Mouse (Mus musculus) midbrain, embryonic 16.5 days (tissue): ENCODE measurements around the gene Fcer1a. TPM values are rescaled to one million over a fixed set of nuclear protein-coding genes. Genes with fewer than 3 reads are reported as not detected.

Source experiments
- ATAC-seq: fragments of 200-750 bp; cut with Nextera tagmentation; 2 replicates; pipeline ENCODE4 v1.8.0; 2017; ENCODE audit warnings: moderate TSS enrichment
- H3K27ac ChIP-seq: fragments of 300-500 bp; sonication (generic); 2 replicates; pipeline ENCODE4 v1.5.1; 2014; ENCODE audit warnings: mild to moderate bottlenecking, low read length, mixed read lengths
- H3K27me3 ChIP-seq: fragments of 300-500 bp; sonication (generic); 2 replicates; pipeline ENCODE4 v1.6.1; 2014; ENCODE audit warnings: low read depth, low read length, mixed read lengths; ENCODE audit not compliant: control insufficient read depth, insufficient read depth
- H3K36me3 ChIP-seq: fragments of 300-500 bp; sonication (generic); 2 replicates; pipeline ENCODE4 v1.6.1; 2014; ENCODE audit warnings: mild to moderate bottlenecking, low read length, moderate library complexity, mixed read lengths; ENCODE audit not compliant: control insufficient read depth, insufficient read depth
- H3K4me1 ChIP-seq: fragments of 300-500 bp; sonication (generic); 2 replicates; pipeline ENCODE4 v1.6.1; 2014; ENCODE audit warnings: mild to moderate bottlenecking, low read length, mixed read lengths; ENCODE audit not compliant: control insufficient read depth, insufficient read depth
- H3K4me2 ChIP-seq: fragments of 300-500 bp; sonication (generic); 2 replicates; pipeline ENCODE4 v1.6.1; 2014; ENCODE audit warnings: mild to moderate bottlenecking, low read length, mixed read lengths
- H3K4me3 ChIP-seq: fragments of 300-500 bp; sonication (generic); 2 replicates; pipeline ENCODE4 v1.5.1; 2014; ENCODE audit warnings: low read depth, mild to moderate bottlenecking, low read length, moderate library complexity, mixed read lengths
- H3K9ac ChIP-seq: fragments of 300-500 bp; sonication (generic); 2 replicates; pipeline ENCODE4 v1.6.1; 2014; ENCODE audit warnings: low read depth, low read length, mixed read lengths
- H3K9me3 ChIP-seq: fragments of 300-500 bp; sonication (generic); replicated peaks from 2 replicates; pipeline ENCODE4 v1.6.1; 2014; ENCODE audit warnings: mild to moderate bottlenecking, low read length, mixed read lengths; ENCODE audit not compliant: control insufficient read depth, poor library complexity, severe bottlenecking
- WGBS: fragments of 180-500 bp; shearing (Covaris S2); extraction: QIAGEN DNeasy Blood & Tissue Kit; methylation state at CpG from one replicate; pipeline ENCODE4 v1.1.7; 2014; 5-methylcytosine and 5-hydroxymethylcytosine counted together
- polyA plus RNA-seq: library from polyadenylated mRNA; unstranded; fragments of >200 nt; fragmentation: Nextera tagmentation; extraction: Ambion mirVana; gene quantifications from 2 replicates; pipeline ENCODE4 v1.2.1, GENCODE M21; 2015

Fcer1a gene
- polyA plus RNA-seq, 1 experiment from 2014 or later: not detected

- 74% methylated on average over 3 of the region's 3 CpGs for WGBS
- no peak for ATAC-seq
These were observed 36.5 kb downstream of the Fcer1a start, which contains the start of gene Olfr1406 for GRCm38 (mm10) chr1:173190540-173190939. Gene Olfr1406 (minus strand): TSS chr1:173190640.

GRCm38 (mm10) chr1:173174154-173174842 lies 52.7 kb downstream of the Fcer1a start:
- no peak overlapping the region for H3K9ac ChIP-seq
- H3K9me3 ChIP-seq: no peaks in the 10 kb centered on the region
- H3K4me1 ChIP-seq: no peaks in the 10 kb centered on the region
- no peaks in the 10 kb centered on the region for H3K36me3 ChIP-seq
- ATAC-seq: no peak
- H3K27me3 ChIP-seq: no peaks in the 10 kb centered on the region
- no peak overlapping the region for H3K4me3 ChIP-seq
- no peak overlapping the region for H3K27ac ChIP-seq
- H3K4me2 ChIP-seq: no peak overlapping the region

More at GRCm38 (mm10) chr1:173190540-173190939, 36.5 kb downstream of the Fcer1a start, which contains the start of gene Olfr1406:
- Histone ChIP-seq H3K4me1 (no peaks in the 10 kb centered on the region), H3K9me3 (no peaks in the 10 kb centered on the region), H3K4me2 (no peak within 1 kb of the TSS), H3K4me3 (no peak within 1 kb of the TSS), H3K27ac (no peak within 1 kb of the TSS), H3K9ac (no peak within 1 kb of the TSS), H3K36me3 (no peaks in the 10 kb centered on the region), H3K27me3 (no peaks in the 10 kb centered on the region)

Other genes starting within 250 kb of the Fcer1a start
- not detected in 2 replicates for gene Olfr1408, start 89.8 kb downstream of the Fcer1a start, polyA plus RNA-seq
- gene Olfr1406, start 36.6 kb downstream of the Fcer1a start, polyA plus RNA-seq: not detected in 2 replicates
- gene Olfr218, start 29.4 kb downstream of the Fcer1a start, polyA plus RNA-seq: not detected in 2 replicates
- gene Olfr1404, start 14.8 kb downstream of the Fcer1a start, polyA plus RNA-seq: not detected in 2 replicates
- gene Olfr418, start 38.8 kb upstream of the Fcer1a start, polyA plus RNA-seq: not detected in 2 replicates
- not detected in 2 replicates for gene Mptx2, start 50.6 kb upstream of the Fcer1a start, polyA plus RNA-seq
- gene Ackr1, start 106.5 kb upstream of the Fcer1a start, polyA plus RNA-seq: 18.6 and 19.9 TPM in 2 replicates
- 1.5 and 1.7 TPM in 2 replicates for gene Aim2, start 123.7 kb upstream of the Fcer1a start, polyA plus RNA-seq
- gene Cadm3, start 140.5 kb upstream of the Fcer1a start, polyA plus RNA-seq: 64.7 and 69.7 TPM in 2 replicates